Mouse (Mus musculus) embryo, embryonic 11.5 days (tissue): Measurements from ENCODE around the gene Fxyd1.

Experiments used
- DNase-seq: peaks from one replicate; pipeline ENCODE4 v3.0.0-alpha.2; 2012; ENCODE audit warnings: low read depth, low spot score

Fxyd1 gene

DNA sequence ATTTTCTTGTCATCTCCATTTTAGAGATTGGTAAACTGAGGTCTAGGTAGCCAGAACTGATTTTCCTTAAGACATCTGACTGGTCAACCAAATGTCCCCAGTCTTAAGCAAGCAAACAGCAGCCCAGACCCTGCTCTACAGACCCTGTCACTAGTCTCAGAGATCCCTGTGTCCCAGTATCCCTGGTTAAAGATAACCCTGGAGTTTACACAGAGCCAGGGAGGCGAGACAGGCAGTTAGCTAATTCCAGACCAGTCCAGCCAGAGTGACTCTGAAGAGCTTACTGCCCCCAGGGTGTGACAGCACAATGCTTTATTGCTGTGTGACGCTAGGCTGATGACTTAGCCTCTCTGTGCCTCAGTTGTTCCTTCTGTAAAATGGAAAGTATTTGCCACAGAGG lies at the start of gene Fxyd1:
Fxyd1 (minus strand) TSS at position 129 of the 400 bp plus-strand sequence.
- DNase-seq: no peak

DNA sequence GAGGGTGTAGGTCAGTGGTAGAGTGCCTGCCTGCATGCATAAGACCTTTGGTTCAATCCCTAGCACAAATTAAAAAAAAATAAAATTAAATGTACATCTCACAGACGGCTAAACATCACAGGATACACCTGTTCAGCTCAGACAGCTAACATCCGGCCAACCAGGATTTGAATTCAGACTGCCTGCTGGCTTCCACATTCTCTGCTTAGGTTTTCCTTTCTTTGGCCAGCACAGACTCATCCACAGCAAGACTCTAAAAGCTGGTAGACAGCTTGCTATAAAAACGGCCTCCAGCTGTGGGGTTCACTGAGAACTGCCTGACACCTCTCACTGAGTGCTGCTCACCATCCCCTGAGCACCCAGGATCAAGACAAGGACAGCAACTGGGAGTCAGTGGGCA lies 49.2 kb upstream of the Fxyd1 start:
- DNase-seq: no peak

DNA sequence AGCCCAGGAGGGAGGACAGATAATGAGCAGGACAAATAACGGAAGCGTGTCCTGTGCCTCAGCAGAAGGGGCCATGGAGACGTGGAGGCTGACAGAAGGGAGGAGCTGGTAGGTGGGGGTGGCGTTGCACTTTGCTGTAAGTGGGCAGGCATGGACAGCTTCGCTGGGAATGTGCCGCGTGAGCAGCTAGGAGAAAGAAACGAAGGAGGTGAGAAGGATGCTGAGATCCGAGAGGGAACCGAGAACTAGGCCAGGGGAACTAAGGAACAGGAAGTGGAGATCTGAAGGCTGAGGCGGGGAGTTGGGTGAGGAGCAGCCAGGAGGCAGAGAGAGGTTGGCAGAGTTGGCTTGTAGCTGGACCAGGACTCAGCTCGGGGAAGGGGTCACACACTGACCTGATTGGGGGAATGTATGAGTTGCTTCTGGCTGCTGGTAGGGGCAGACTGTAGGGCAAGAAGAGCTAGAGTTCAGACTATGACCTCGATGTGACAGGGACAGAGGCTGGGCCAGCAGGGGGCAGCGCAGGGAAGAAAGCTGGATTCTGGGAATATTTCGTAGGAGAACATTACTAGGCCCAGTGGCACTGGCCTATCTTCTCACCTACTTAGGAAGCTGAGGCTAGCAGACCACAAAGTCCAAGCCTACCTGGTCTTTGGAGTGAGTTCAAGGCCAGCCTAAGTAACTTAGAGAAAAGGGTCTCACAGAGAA lies 48.2 kb upstream of the Fxyd1 start:
- DNase-seq: no peak

DNA sequence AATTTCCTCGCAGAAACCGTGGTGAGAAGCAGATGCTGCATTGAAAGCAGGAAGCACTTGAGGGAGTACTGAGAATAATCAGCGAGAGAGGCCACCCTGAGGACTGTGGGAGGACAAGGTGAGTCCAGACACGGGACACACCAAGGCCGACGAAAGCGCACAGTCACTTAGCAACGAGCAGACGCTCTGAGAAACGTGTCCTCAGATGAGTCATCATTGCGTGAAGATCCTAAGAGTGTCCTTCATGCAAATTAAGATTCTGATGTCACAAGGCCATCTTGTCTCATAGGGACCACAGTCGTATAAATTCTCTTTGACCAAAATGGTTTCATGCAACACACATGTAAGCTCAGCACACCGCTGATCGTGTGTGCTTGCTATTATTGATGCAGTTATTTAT lies 43.8 kb upstream of the Fxyd1 start:
- no peak for DNase-seq

DNA sequence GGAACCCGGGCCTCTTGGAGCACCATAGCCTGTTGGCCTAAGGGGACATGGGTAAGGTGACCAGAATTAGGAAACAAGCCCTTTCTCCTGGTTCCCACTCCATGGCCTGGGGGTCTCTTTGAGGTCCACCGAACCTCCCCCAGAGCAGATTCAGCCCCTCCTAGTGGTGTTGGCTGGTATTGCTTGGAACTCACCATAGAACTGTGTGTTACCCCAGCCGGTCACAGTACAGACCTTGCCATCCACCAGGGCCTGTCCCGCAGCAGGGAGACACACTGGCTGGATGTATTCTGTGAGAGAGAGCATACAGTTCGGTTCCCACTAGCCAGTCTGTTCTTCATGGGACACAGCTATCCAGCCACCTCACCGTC lies 42.6 kb upstream of the Fxyd1 start:
- DNase-seq: no peak

DNA sequence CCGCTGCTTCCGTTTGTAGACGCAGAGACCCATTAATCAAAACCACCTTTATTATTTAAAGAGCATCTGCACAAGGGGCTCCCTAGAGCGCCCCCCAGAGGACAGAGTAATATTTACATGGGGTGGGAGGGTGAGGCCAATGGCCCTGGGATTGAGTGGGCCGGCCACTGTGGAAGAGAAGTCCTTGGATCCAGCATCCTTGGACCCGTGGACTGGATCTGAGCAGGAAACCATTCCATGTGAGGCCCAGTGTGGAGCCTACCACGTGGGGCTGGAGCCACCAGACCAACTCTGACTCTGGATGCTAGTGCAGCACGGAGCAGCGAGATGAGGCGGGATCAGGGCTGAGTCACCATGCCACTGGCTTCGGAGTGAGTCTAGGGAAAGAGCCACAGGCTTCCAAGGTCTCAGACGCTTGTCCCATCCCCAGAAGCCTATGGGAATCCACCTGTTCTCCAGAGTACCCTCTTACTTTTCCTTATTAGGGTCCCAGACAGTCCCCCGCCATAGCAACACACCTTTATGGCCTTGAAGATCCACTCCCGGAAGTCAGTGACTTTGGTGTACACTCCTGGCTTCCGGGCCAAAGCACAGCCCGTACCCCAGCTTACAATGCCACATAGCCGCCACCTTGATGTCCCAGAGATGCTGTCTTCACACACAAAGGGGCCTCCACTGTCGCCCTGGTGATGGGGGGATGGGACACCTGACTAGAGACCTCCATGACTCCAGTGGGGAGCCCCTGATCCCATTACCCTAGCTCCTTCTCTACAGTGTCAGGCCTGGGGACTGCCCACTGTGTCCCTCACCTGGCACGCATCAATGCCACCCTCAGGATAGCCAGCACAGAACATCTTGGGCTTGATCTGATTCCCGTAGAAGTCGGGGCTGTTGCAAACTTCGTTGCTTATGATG lies 42.0 kb upstream of the Fxyd1 start:
- no peak for DNase-seq

DNA sequence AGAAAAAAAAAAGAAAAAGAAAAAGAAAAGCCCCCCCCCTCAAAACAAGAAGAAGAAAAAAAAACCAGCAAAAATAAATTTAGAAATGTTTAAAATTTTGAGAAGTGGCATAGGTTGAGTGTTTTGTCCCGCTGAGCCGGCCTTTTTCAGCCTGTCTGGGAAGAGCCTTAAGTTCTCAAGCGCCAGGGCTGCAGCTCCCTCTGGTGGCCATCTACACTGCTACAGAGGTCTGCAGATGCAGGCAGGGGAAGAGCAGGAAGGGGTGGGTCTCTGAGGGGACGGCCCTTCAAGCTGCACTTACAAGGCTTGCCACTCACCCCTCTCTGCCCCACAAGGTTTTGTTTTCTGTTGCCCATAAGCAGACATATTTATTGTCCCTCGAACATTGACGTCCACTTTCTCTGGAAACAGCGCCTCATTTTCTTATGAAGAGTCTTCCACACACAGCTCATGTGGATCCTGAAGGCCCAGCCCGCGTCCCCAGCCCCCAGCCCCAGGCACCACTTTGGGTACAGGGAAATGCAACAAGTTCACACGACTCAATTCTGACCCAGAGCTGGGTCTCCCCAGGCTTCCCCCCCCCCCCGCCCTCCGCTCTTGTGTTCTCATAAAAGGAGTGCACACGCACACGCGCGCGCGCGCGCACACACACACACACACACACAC lies 40.7 kb upstream of the Fxyd1 start:
- peak; percentile 88 for DNase-seq

DNA sequence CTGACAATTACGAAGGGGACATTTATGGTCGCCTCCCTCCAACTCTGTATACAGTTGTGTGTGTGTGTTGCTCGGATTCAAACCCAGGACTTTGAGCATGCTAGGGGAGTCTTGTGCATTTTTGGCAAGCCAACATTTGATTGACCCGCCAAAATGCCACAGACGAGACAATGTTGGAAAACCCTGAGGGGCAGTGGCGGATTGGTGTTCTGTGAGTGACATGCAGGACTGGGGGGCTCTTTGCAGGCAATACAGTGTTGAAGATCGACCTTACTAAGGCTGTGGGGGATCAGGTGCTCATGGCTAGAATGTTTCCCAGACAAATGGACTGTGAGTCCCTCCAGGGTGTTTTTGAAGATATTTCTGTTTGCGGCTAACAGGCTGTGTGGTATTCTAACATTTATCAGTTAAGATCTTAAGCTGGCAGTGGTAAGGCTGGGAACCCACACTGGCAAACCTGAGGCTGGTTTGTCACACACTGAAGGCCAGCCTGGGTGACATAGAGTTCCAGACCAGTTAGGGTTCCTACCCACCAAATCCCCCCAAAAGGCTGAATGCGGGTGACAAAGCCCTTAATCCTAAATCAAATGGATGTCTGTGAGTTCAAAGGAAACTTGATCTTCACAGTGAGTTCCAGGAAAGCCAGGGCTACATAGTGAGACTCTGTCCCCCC lies 40.0 kb upstream of the Fxyd1 start:
- no peak for DNase-seq

DNA sequence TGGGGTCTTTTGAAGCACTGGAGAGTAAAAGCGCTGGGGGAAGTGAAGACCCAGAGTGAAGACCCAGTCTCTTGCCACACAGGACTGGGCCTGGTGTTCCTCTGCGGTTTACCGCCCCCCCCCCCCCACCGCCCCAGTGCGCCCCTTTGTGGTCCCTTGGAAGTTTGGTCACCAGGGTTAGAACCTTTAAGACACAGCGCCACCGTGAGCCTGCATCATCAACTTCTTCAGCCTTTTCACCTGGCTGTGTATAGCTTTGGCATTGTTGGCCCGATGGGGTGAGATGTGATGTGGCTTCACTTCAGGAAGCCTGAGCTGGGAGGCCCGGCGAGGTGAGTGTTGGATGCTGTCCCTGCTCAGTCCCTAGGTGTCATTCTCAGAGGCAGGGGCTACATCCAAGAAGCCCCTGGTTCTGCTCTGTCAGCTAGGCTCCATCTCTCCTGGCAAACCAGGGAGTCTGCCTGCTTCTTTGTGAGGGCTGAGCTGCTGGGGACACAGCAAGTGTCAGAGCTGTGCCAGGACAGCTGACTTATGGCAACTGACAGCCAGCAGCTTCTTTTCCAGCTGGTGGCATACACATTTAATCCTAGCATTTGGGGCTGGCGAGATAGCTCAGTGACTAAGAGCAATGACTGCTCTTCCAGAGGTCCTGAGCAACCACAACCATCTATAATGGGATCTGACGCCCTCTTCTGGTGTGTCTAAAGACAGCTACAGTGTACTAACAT lies 37.9 kb upstream of the Fxyd1 start:
- DNase-seq: no peak

DNA sequence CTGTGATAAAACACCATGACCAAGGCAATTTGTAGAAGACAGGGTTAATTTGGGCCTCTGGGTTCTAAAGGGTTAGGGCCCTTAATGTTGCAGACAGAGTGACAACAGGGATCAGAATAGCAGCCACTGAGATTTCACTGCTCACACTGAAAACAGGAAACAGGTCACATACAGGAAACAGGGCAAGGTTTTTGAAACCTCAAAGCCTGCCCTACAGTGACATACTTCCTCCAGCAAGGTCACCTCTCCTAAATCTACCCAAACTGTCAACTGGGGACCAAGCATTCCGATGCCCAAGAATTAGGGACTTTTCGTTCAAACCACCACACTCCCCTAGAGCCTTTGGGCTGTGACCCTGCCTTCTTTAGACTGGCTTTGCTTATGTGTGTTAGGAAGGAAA lies 32.7 kb upstream of the Fxyd1 start:
- no peak for DNase-seq

DNA sequence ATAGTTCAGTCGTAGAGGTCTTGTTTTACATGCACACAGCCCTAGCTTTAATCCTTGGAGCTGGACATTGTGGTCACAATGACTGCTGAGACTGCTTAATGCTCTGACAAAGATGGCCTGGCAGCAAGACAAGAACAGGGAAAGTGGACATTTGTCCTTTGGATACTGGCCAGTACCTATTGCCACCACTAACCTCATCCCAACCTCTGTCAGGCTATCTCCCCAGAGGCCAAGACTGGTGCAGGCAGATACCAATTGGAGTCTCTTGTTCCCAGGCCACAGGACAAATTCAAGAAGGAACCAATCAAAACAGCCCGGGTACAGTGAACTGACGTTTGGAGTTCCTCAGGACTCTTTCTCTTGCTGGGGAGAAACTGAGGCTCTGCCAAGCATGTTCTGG lies 31.2 kb upstream of the Fxyd1 start:
- no peak for DNase-seq

DNA sequence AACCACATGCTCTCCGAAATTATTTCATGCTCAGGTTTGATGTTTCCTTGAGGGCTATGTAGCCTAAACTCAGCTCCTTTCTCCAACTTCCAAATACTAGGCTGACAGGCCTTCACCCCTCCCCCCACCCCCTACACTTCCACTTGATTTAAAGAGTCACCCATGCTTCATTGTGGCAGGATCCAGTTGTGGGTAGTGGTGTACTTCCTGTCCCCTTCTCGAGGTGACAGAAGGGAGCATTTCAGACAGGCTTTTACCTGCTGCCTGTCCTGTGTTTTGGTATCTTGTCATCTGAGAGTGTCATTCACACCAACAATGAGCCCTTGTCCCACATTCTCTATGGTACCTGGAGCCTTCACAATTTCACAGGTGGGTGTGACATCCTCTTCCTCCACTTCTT lies 30.3 kb upstream of the Fxyd1 start:
- DNase-seq: no peak

DNA sequence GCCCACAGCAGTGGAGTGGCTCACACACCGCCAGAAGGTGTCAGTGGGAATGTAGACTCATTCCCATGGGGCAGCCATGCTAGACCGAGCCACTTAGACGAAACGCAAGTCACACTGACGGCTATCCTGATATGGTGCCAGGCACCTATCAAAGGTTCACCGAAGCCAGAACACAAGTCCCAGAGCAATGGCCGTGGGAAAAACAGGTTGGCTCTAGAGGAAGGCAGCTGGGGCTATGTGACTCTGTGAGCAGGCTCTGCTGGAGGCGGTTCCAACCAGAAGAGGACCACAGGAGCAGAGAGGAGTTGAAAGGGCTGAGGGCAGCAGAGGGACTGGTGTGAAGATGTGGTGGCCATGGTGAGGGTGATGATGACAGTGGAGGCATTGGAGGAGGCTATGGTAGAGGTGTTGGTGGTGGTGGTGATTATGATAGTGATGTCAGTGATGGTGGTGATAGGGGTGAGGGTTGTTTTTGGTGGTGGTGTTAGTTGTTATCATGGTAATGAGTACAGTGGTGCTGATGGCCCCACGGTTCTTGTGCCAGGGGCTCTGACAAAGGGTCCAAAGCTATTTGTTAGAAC lies 29.3 kb upstream of the Fxyd1 start:
- no peak for DNase-seq

DNA sequence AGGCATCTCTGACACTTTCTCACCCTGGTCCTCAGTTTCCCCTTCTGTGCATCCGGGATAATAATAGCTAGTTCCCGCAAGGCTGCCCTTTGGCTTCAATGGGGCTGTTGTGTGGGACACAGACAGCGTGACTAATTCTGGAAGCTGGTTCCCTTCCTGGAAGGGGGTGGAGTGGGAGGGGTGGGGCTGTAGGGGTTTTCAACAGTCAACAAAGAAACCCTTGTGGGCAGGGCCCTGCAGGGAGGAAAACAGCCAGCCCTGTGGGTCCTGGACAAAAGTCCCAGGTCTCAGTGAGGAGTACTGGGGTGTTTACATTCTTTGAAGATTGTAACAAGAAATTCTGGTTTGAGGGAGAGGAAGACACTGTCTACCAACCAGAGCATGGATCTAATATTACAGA lies 28.2 kb upstream of the Fxyd1 start:
- DNase-seq: no peak

DNA sequence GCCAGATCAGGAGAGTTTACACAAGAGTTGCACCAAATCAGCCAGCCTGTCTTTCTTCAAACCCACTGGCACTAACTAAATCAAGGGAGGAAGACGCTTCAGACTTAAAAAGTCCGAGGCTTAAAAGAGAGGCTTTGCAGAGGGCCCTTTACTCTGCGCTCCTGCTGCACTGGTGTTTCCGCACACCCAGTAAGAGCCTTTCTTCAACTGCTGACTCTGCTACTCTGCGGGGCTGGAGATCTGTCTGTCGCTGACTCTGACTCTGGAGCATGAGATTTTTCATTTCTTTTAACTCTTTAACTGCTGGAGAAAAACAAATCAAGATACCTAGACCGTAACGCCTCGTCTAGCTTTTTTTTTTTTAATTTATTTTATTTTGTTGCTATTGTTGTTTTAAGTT lies 27.1 kb upstream of the Fxyd1 start:
- DNase-seq: no peak

DNA sequence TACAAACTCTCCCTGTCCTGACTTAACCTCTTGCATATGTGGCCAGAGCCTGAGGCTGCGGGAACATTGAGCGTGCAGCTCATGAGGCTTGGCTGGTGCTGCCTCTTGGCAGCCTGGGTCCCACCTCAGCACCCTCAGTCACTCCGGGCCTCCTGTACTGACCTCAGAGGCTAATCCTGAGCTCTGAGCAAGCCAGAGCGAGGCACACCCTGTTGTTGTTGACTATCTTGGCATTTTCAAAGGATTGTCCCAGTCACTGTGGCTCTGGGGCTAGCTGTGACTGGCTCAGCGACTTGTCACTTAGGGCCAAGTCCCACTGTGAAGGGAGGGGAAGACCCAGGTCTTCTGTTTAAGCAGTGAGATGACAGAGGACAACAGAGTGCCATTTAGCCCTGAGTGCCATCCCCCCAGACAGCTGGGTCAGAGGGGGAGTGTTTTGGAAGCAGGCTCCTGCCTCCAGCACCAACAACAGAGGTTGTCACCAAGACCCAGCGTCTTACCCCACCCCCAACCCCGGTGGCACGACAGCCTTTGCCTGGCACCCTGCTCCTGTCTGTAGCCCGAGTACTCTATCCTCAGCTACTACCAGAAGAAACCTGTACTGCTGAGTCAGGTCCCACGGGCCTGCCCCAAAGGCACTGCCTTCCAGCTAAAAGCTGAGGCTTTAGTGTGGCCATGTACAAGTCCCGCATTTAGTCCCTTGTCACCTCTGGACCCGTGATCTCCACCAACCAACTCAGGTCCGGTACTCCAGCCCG lies 26.0 kb upstream of the Fxyd1 start:
- no peak for DNase-seq

DNA sequence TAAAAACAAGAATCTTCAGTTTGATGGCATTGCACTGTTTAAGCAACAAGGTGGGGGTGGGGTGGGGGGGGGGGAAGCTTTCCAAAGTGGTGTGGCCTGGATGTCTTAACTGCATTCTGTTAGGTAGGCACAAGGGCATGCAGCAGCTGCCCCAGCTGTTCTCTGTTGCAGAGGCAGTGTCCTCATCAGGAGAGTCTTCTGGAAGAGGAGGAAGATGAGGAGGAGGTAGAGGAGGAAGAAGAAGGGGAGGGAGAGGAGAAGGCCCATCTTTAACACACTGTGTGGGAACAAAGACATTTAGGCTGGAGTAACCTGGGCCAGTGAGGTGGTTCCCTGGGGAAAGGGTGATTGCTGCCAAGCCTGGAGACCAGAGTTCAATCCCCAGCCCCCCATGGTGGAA lies 25.1 kb upstream of the Fxyd1 start:
- no peak for DNase-seq

DNA sequence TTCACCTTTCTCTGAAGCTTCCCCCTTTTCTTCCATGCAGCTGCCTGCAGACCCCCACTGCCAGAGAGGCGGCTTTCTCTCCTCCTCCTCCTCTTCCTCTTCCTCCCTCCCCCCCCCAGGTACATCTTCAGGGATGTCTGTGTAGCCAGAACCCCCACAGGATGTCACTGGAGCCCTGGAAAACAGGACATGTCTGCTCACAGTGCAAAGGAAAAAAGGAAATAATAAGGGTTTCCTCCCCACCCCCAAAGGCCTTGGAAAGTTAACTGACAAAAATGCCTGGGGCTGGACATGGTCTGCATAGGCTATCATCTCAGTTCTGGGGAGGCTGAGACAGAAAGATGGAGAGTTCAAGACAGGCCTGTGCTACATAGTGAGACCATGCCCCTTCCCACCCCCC lies 24.1 kb upstream of the Fxyd1 start:
- DNase-seq: no peak

DNA sequence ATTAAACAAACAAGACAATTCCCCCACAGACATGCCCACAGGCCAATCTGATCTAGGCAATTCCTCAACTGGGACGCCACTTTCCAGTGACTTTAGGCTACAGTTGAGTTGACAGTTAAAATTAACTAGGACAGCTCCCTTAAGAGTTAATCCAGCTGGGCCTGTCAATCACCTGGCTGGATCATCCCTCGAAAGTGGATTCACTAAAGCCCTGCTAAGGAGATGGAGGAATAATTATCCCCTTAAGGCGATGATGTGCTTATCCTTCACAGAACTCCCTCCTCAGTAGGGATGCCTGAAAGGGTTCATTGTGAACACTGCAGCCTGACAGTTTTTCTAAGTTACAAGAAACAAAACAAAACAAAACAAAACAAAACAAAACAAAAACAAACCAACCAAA lies 23.6 kb upstream of the Fxyd1 start:
- no peak for DNase-seq

DNA sequence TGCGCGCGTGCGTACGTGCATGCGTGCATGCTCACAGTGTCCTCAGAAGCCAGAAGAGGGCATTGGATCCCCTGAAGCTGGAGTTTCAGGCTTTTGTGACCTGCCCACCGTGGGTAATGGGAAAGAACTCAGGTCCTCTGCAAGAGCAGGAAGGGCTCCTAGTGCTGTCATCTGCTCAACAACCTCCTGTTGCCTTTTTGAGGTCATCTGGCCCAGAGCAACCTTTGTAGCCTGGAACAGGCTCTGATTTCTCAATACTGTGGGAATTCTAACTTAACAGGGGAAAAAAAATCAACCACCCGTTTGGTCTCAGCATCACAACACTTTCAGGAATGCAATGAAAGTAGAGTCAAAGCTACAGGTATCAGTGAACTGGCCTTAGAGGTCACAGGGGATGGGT lies 22.7 kb upstream of the Fxyd1 start:
- no peak for DNase-seq
